In the genomic region with DNA sequence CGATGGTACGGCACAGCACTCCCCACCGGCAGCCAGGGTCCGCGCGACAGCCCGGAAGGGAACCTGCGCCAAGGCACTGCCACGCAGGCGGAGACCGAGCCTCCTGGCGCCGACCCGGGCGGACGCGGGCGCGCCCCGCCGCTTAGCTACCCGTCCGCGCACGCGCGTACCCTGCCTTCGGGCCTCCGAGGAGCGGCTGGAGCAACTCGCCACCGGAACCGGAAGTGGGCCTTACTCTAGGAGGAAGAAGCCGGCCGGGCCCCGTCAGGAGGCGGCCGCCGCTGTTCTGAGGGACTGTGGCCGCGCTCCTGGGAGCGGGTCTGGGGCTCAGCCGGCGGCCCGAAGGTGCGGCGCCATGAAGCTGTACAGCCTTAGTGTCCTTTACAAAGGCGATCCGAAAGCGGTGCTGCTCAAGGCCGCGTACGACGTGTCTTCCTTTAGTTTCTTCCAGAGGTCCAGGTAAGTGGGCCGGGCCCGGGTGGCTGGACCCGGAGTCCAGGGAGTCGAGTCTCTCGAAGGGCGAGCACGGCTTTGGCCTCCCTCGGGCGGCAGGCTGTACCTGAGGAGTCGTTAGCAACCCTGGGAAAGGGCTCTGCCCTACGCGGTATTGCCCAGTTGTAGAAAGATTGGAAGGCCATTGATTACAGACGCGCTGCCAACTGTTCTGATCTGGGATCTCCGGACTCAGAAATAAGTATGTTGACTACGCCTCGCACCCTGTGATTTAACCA, we compare ENCODE assay signal across 8 mouse cellular contexts. TPM values are rescaled to one million over a fixed set of nuclear protein-coding genes. Genes with fewer than 3 reads are reported as not detected.
DNase-seq lines count a peak whose midpoint lies in the region; ATAC-seq and TF ChIP-seq lines count a peak whose summit lies in the region.

A gene (plus strand): TSS at position 148 of the 731 bp plus-strand sequence.

- peak within 1 kb of the TSS; percentile 87 for H3K4me2 ChIP-seq in lung, postnatal 0 days (replicated peaks; ENCODE audit: low read depth, low read length)

- ATAC-seq in frontal cortex, adult (ENCODE audit: low TSS enrichment): peak; percentile 92
- peak; percentile 98 for ATAC-seq in lung, postnatal 0 days

- H3K27ac ChIP-seq in hindbrain, embryonic 10.5 days: peak within 1 kb of the TSS; percentile 90
- peak within 1 kb of the TSS; percentile 95 for H3K27ac ChIP-seq in lung, postnatal 0 days (ENCODE audit: low read length)

- H3K9ac ChIP-seq in lung, postnatal 0 days (replicated peaks; ENCODE audit: low read depth): peak within 1 kb of the TSS; percentile 98

- peaks cover 31% of the 10 kb centered on the region for H3K36me3 ChIP-seq in hindbrain, embryonic 10.5 days
- 0 out of 2 replicates have a peak, but pooled peaks cover under 1% of the 10 kb centered on the region for H3K36me3 ChIP-seq in lung, postnatal 0 days (ENCODE audit: insufficient read depth, low read length)

- DNase-seq in MN1 (ENCODE audit: low spot score): peak; percentile 99
- peak; percentile 93 for DNase-seq in cerebellum, adult 9-10 months
- peak; percentile 97 for DNase-seq in hindbrain, embryonic 10.5 days (ENCODE audit: low spot score)
- peak; percentile 96 for DNase-seq in layer of hippocampus, adult 9-11 months
- peak; percentile 99 for DNase-seq in lung, postnatal 0 days (ENCODE audit: low spot score)
- peak; percentile 93 for DNase-seq in ovary, postnatal 14 days (ENCODE audit: low spot score)
- DNase-seq in thymus, postnatal 14 days: peak; percentile 95

- no peaks in the 10 kb centered on the region for H3K27me3 ChIP-seq in hindbrain, embryonic 10.5 days (ENCODE audit: insufficient read depth, poor library complexity, severe bottlenecking)
- H3K27me3 ChIP-seq in lung, postnatal 0 days (replicated peaks; ENCODE audit: insufficient read depth, low read length): no peaks in the 10 kb centered on the region

- no peak for TF ChIP-seq EP300 in lung, postnatal 0 days (IDR thresholded peaks at IDR 0.05)

- H3K4me1 ChIP-seq in hindbrain, embryonic 10.5 days (replicated peaks): peaks cover 25% of the 10 kb centered on the region
- H3K4me1 ChIP-seq in lung, postnatal 0 days (ENCODE audit: insufficient read depth, low read depth, low read length): peaks cover 7% of the 10 kb centered on the region; the same call in 1 of the 2 replicates

- under 1% methylated on average over 71 of the region's 71 CpGs for WGBS in hindbrain, embryonic 10.5 days
- WGBS in lung, postnatal 0 days: 2% methylated on average over 65 of the region's 71 CpGs

- peak within 1 kb of the TSS; percentile 81 for H3K4me3 ChIP-seq in hindbrain, embryonic 10.5 days
- H3K4me3 ChIP-seq in lung, postnatal 0 days (ENCODE audit: low read depth, low read length): peak within 1 kb of the TSS; percentile 75

- no peak for TF ChIP-seq CTCF in lung, postnatal 0 days (IDR thresholded peaks at IDR 0.05)

- H3K9me3 ChIP-seq in hindbrain, embryonic 10.5 days: no peaks in the 10 kb centered on the region
- H3K9me3 ChIP-seq in lung, postnatal 0 days (ENCODE audit: low read length): no peaks in the 10 kb centered on the region

RNA-seq across cellular contexts. Expression of the gene that starts here (rescaled TPM):
- 53.4 and 54.5 TPM in 2 replicates for polyA plus RNA-seq in hindbrain, embryonic 10.5 days (2016; fragmentation: Nextera tagmentation; extraction: Ambion mirVana)
- 40.2 and 40.9 TPM in 2 replicates for polyA plus RNA-seq in lung, postnatal 0 days (2015; fragmentation: Nextera tagmentation; extraction: Ambion mirVana)

Comparison
In these comparisons a context has a peak if more than half of its experiments do, and no peak if none do; other contexts are left out.
1. Peak in every context shown above with its lines: DNase-seq, ATAC-seq, H3K4me3 ChIP-seq and H3K27ac ChIP-seq.